Mouse (Mus musculus) adipocyte (in vitro differentiated cells): ENCODE data around the gene Stard3.
A peak's percentile ranks its signal among the peaks of the same experiment; 100 is the strongest.

Source experiments
- DNase-seq: peaks from one replicate; pipeline ENCODE4 v3.0.0-alpha.2; 2016; ENCODE audit warnings: low spot score

Stard3 gene

GRCm38 (mm10) chr11:98348083-98348961 is 9.8 kb upstream of the Stard3 start, which contains the start of gene Ppp1r1b:
Gene Ppp1r1b (plus strand): TSS chr11:98348404.
- no peak for DNase-seq

GRCm38 (mm10) chr11:98349308-98349707 is 8.9 kb upstream of the Stard3 start:
- no peak for DNase-seq

- no peak for DNase-seq
Measured at GRCm38 (mm10) chr11:98352272-98352990, 5.7 kb upstream of the Stard3 start.

GRCm38 (mm10) chr11:98353651-98354211 is 4.4 kb upstream of the Stard3 start:
- DNase-seq, result no peak

GRCm38 (mm10) chr11:98354445-98354844 is 3.7 kb upstream of the Stard3 start:
- no peak for DNase-seq

- DNase-seq, result peak; percentile 70
Measured at GRCm38 (mm10) chr11:98355732-98356299, 2.4 kb upstream of the Stard3 start.

- DNase-seq, result peak; percentile 32
Measured at GRCm38 (mm10) chr11:98356625-98357394, 1.4 kb upstream of the Stard3 start.

GRCm38 (mm10) chr11:98357396-98358160 is 590 bp upstream of the Stard3 start:
- DNase-seq, result no peak

GRCm38 (mm10) chr11:98360866-98361521 is 2.8 kb downstream of the Stard3 start:
- DNase-seq, result no peak

- no peak for DNase-seq
Measured at GRCm38 (mm10) chr11:98363817-98364216, 5.6 kb downstream of the Stard3 start.

GRCm38 (mm10) chr11:98364410-98364809 is 6.2 kb downstream of the Stard3 start:
- DNase-seq, result no peak

GRCm38 (mm10) chr11:98366290-98366689 is 8.1 kb downstream of the Stard3 start:
- DNase-seq, result no peak

GRCm38 (mm10) chr11:98367171-98367862 is 9.1 kb downstream of the Stard3 start:
- no peak for DNase-seq

GRCm38 (mm10) chr11:98367863-98368186 is 9.7 kb downstream of the Stard3 start:
- DNase-seq, result no peak

- no peak for DNase-seq
Measured at GRCm38 (mm10) chr11:98369337-98369736, 11.2 kb downstream of the Stard3 start.

- no peak for DNase-seq
Measured at GRCm38 (mm10) chr11:98370588-98370987, 12.4 kb downstream of the Stard3 start.

- no peak for DNase-seq
Measured at GRCm38 (mm10) chr11:98371556-98372240, 13.5 kb downstream of the Stard3 start.

GRCm38 (mm10) chr11:98372406-98372805 is 14.2 kb downstream of the Stard3 start:
- peak; percentile 80 for DNase-seq

- DNase-seq, result no peak
Measured at GRCm38 (mm10) chr11:98373244-98373643, 15.1 kb downstream of the Stard3 start.
